Mouse (Mus musculus): ENCODE measurements around the gene Maml3. TPM values are rescaled to one million over a fixed set of nuclear protein-coding genes. Genes with fewer than 3 reads are reported as not detected.

Maml3 gene
- polyA plus RNA-seq, 1 experiment from 2014 or later, result 2.9 TPM

- Histone ChIP-seq H3K4me3 (ENCODE audit: low read depth, low read length) (peak overlapping the region; percentile 84), H3K27me3 (ENCODE audit: control insufficient read depth, insufficient read depth, low read length) (no peaks in the 10 kb centered on the region), H3K4me2 (replicated peaks; ENCODE audit: low read depth) (peak overlapping the region; percentile 89), H3K36me3 (ENCODE audit: control insufficient read depth, insufficient read depth, low read length) (no peaks in the 10 kb centered on the region), H3K4me1 (replicated peaks; ENCODE audit: control insufficient read depth, insufficient read depth) (no peaks in the 10 kb centered on the region), H3K27ac (replicated peaks) (peak overlapping the region; percentile 99), H3K9me3 (ENCODE audit: control insufficient read depth, low read length) (no peaks in the 10 kb centered on the region), H3K9ac (ENCODE audit: low read length) (peak overlapping the region; percentile 87)
- under 1% methylated on average over 16 of the region's 16 CpGs for WGBS
- TF ChIP-seq EP300 (optimal IDR thresholded peaks at IDR 0.05) (no peak), CTCF (IDR thresholded peaks at IDR 0.05; ENCODE audit: low read depth) (no peak)
- no peak for DNase-seq (ENCODE audit: low spot score)
- ATAC-seq (ENCODE audit: low FRiP score, low TSS enrichment), result no peak
Measured at GRCm38 (mm10) chr3:52104208-52104607, 668 bp downstream of the Maml3 start.

DNA sequence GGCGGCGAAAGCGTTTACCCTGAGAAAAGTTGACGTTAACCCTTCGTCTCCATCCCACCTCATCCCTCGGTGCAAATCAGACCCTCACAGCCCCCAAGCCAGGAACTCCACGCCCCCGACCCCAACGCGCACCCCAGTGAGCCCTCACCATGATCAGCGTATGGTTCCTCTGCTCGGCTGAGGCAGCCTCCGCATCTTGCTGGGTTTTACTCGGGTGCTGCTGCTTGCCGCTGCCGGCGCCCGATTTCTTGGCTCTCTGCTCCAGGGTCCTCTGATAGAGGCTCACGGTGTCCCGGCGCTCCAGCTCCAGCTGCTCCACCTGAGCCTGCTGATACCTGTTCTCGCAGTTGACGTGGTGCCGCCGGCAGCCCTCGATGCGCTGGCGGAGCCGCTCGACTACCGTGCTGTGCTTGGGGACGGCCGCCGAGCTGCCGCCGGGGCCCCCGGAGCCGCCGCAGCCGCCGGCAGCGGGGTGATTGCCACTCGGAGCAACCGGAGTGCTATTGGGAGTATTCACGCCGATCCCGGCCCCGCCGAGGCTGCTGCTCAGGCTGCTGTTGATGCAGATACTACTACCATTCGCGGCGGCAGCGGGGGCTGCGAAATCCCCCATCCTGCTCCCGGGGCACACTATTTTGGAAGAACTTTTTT lies 1.2 kb downstream of the Maml3 start:
- Histone ChIP-seq H3K4me3 (ENCODE audit: low read depth, low read length) (peak overlapping the region; percentile 84), H3K36me3 (ENCODE audit: control insufficient read depth, insufficient read depth, low read length) (no peaks in the 10 kb centered on the region), H3K9me3 (ENCODE audit: control insufficient read depth, low read length) (no peaks in the 10 kb centered on the region), H3K9ac (ENCODE audit: low read length) (peak overlapping the region; percentile 87), H3K27me3 (ENCODE audit: control insufficient read depth, insufficient read depth, low read length) (no peaks in the 10 kb centered on the region), H3K4me2 (replicated peaks; ENCODE audit: low read depth) (peak overlapping the region; percentile 89), H3K4me1 (replicated peaks; ENCODE audit: control insufficient read depth, insufficient read depth) (no peaks in the 10 kb centered on the region), H3K27ac (replicated peaks) (peak overlapping the region; percentile 99)
- WGBS, result under 1% methylated on average over 55 of the region's 55 CpGs
- ATAC-seq (ENCODE audit: low FRiP score, low TSS enrichment), result no peak
- DNase-seq (ENCODE audit: low spot score), result peak; percentile 67
- TF ChIP-seq CTCF (IDR thresholded peaks at IDR 0.05; ENCODE audit: low read depth) (no peak), EP300 (optimal IDR thresholded peaks at IDR 0.05) (no peak)

DNA sequence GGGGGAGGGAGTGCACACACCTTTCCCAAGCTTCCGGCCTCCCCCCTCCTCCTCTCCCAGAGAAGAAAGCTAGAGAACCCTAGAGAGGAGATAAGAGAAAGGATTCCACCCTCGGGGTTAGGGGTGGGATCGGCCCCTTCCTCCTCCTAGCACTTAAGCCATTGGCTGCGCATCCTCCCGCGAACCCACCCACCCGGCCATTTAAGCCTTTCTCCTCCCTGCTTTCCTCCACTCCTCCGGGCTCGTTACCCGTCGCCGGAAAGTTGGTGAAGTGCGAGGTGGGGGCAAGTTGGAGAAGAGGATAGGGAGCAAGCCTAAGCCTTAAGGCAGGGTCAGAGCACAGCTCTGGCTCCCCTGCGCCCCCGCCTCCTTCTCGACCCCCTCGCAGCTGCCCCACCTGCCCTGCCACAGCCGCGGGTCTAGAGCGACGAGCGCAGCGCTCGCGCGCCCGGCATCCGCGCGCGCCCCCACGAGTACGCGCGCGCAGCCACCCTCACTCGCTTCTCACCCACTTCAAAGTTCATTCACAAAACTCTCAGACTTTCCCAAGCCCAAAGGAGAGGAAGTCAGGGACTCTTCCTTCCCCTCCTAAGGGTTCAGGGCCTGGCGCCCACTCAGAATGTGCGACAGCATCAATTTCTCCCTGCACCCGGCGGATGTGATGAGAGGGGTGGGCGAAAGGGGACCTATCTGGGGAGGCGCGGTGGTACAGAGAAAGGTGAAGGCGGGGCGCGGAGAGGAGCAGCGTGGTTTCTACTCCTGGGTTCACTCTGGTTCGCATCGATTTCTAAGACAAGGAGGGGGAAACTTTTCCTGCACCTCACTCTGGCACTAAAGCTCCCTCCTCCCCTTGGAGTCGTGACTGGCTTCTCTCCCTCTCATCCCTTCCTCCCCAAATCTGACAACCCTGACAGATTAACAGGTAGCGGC lies 2.0 kb downstream of the Maml3 start:
- Histone ChIP-seq H3K4me3 (ENCODE audit: low read depth, low read length) (peak overlapping the region; percentile 84), H3K4me2 (replicated peaks; ENCODE audit: low read depth) (peak overlapping the region; percentile 89), H3K27ac (replicated peaks) (peak overlapping the region; percentile 99), H3K4me1 (replicated peaks; ENCODE audit: control insufficient read depth, insufficient read depth) (no peaks in the 10 kb centered on the region), H3K9ac (ENCODE audit: low read length) (peak overlapping the region; percentile 87), H3K36me3 (ENCODE audit: control insufficient read depth, insufficient read depth, low read length) (no peaks in the 10 kb centered on the region), H3K27me3 (ENCODE audit: control insufficient read depth, insufficient read depth, low read length) (no peaks in the 10 kb centered on the region), H3K9me3 (ENCODE audit: control insufficient read depth, low read length) (no peaks in the 10 kb centered on the region)
- peak; percentile 35 for ATAC-seq (ENCODE audit: low FRiP score, low TSS enrichment)
- TF ChIP-seq CTCF (IDR thresholded peaks at IDR 0.05; ENCODE audit: low read depth), result 0 out of 2 replicates have a peak, but pooled peaks have one; percentile 9
- no peak for TF ChIP-seq EP300 (optimal IDR thresholded peaks at IDR 0.05)
- peak; percentile 83 for DNase-seq (ENCODE audit: low spot score)
- WGBS, result 0% methylated on average over 44 of the region's 52 CpGs

GRCm38 (mm10) chr3:52101977-52102600 lies 2.8 kb downstream of the Maml3 start:
- H3K4me3 ChIP-seq (ENCODE audit: low read depth, low read length), result peak overlapping the region; percentile 84
- H3K4me1 ChIP-seq (replicated peaks; ENCODE audit: control insufficient read depth, insufficient read depth), result no peaks in the 10 kb centered on the region
- H3K27ac ChIP-seq (replicated peaks), result peak overlapping the region; percentile 99
- TF ChIP-seq CTCF (IDR thresholded peaks at IDR 0.05; ENCODE audit: low read depth), result peak; percentile 40
- no peak for TF ChIP-seq EP300 (optimal IDR thresholded peaks at IDR 0.05)
- DNase-seq (ENCODE audit: low spot score), result peak; percentile 98
- H3K9ac ChIP-seq (ENCODE audit: low read length), result peak overlapping the region; percentile 87
- peak overlapping the region; percentile 89 for H3K4me2 ChIP-seq (replicated peaks; ENCODE audit: low read depth)
- no peaks in the 10 kb centered on the region for H3K9me3 ChIP-seq (ENCODE audit: control insufficient read depth, low read length)
- H3K27me3 ChIP-seq (ENCODE audit: control insufficient read depth, insufficient read depth, low read length), result no peaks in the 10 kb centered on the region
- no peaks in the 10 kb centered on the region for H3K36me3 ChIP-seq (ENCODE audit: control insufficient read depth, insufficient read depth, low read length)
- ATAC-seq (ENCODE audit: low FRiP score, low TSS enrichment), result peak; percentile 87
- under 1% methylated on average over 38 of the region's 57 CpGs for WGBS

DNA sequence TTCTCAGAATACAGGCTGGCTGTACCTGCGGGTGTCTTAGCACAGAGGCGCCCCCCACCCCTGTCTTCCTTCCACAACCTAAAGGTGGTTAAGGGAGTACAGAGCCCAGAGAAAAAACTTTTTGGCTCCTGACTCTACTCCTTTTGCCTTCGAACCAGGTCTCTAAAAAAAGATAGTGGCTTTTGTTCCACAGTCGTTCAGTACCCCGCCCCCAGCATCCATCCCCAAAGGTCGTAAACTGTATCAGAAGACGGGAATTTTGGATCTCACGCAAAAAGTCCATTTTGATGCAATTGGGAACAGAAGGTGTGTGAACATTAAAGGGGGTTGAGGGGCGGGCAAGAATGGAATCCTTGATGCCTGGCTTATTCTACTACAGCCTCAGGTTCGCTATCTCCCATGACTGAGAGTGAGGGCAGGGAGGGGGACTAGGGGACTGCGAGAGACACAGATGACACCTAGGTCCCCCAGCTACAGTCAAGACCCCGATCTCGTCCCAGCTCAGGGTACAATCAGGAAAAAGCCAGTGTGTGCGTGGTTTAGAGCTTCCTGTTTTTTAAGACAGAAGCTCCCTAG lies 3.4 kb downstream of the Maml3 start:
- H3K4me1 ChIP-seq (replicated peaks; ENCODE audit: control insufficient read depth, insufficient read depth), result no peaks in the 10 kb centered on the region
- peak overlapping the region; percentile 84 for H3K4me3 ChIP-seq (ENCODE audit: low read depth, low read length)
- H3K4me2 ChIP-seq (replicated peaks; ENCODE audit: low read depth), result peak overlapping the region; percentile 89
- peak overlapping the region; percentile 87 for H3K9ac ChIP-seq (ENCODE audit: low read length)
- no peaks in the 10 kb centered on the region for H3K36me3 ChIP-seq (ENCODE audit: control insufficient read depth, insufficient read depth, low read length)
- H3K9me3 ChIP-seq (ENCODE audit: control insufficient read depth, low read length), result no peaks in the 10 kb centered on the region
- TF ChIP-seq CTCF (IDR thresholded peaks at IDR 0.05; ENCODE audit: low read depth), result no peak
- no peak for TF ChIP-seq EP300 (optimal IDR thresholded peaks at IDR 0.05)
- WGBS, result 2% methylated on average over 14 of the region's 14 CpGs
- no peak for DNase-seq (ENCODE audit: low spot score)
- H3K27me3 ChIP-seq (ENCODE audit: control insufficient read depth, insufficient read depth, low read length), result no peaks in the 10 kb centered on the region
- no peak for ATAC-seq (ENCODE audit: low FRiP score, low TSS enrichment)
- H3K27ac ChIP-seq (replicated peaks), result peak overlapping the region; percentile 99

Measured in stomach, postnatal 0 days (tissue).